16 mouse cellular contexts compared by ENCODE assay signal in genomic region chr5:112294696-112295095, GRCm38 (mm10). TPM values are rescaled to one million over a fixed set of nuclear protein-coding genes. Genes with fewer than 3 reads are reported as not detected.
DNase-seq lines count a peak whose midpoint lies in the region; ATAC-seq and TF ChIP-seq lines count a peak whose summit lies in the region.
"Had no signal": no experiment of that assay in that cellular context is flagged by ENCODE, and none has a peak within 500 bp of the region (broad histone marks: within the 10 kb centered on the region; RNA-seq: fewer than 3 reads in every experiment).

No protein-coding gene starts in this region.

- H3K9me3 ChIP-seq in kidney, embryonic 15.5 days (replicated peaks) = no peaks in the 10 kb centered on the region
- no peaks in the 10 kb centered on the region for H3K9me3 ChIP-seq in ES-E14 (ENCODE audit: control insufficient read depth, insufficient read depth, low read depth, low read length)
- no peaks in the 10 kb centered on the region for H3K9me3 ChIP-seq in liver, embryonic 11.5 days (ENCODE audit: control insufficient read depth, low read length)
- H3K9me3 ChIP-seq: embryonic facial prominence, embryonic 12.5 days; limb, embryonic 12.5 days had no signal

- no peak for ATAC-seq in kidney, embryonic 15.5 days (replicated peaks; ENCODE audit: low FRiP score)
- ATAC-seq in liver, embryonic 11.5 days (replicated peaks; ENCODE audit: low FRiP score) = no peak

- no peak overlapping the region for H3K9ac ChIP-seq in kidney, embryonic 15.5 days
- H3K9ac ChIP-seq in ES-E14 (ENCODE audit: insufficient read depth, low read depth, low read length, poor library complexity, severe bottlenecking) = peak overlapping the region; percentile 15; the same call in 1 of the 2 replicates
- H3K9ac ChIP-seq in liver, embryonic 11.5 days (ENCODE audit: low read depth, low read length) = peak overlapping the region; percentile 56; the same call in 1 of the 2 replicates
- H3K9ac ChIP-seq: embryonic facial prominence, embryonic 12.5 days; hindbrain, embryonic 14.5 days; limb, embryonic 12.5 days had no signal

- peak overlapping the region; percentile 41; the same call in 1 of the 2 replicates for H3K27ac ChIP-seq in kidney, embryonic 15.5 days
- H3K27ac ChIP-seq in kidney, adult 2 months (ENCODE audit: insufficient read depth, low read depth, low read length) = no peak overlapping the region
- 0 out of 2 replicates have a peak overlapping the region, but pooled peaks have one; percentile 41 for H3K27ac ChIP-seq in ES-E14 (ENCODE audit: insufficient read depth, low read depth, low read length, poor library complexity, severe bottlenecking)
- H3K27ac ChIP-seq in liver, embryonic 11.5 days (ENCODE audit: low read depth, low read length) = peak overlapping the region; percentile 22
- H3K27ac ChIP-seq: embryonic facial prominence, embryonic 12.5 days; hindbrain, embryonic 14.5 days; left cerebral cortex, adult 2 months; limb, embryonic 12.5 days had no signal

- in situ Hi-C loops in ES-E14 (cut with MboI; ENCODE audit: low sequenced_read_pairs in 2 of 2, unreplicated experiment in 2 of 2) = no loop called here

- no peak for TF ChIP-seq CTCF in kidney, adult 2 months (conservative IDR thresholded peaks at IDR 0.05; ENCODE audit: insufficient read depth, insufficient read length, low read depth, low read length)

- peaks cover 87% of the 10 kb centered on the region for H3K4me1 ChIP-seq in kidney, embryonic 15.5 days
- H3K4me1 ChIP-seq in kidney, adult 2 months (ENCODE audit: control insufficient read depth, insufficient read depth, low read length) = peaks cover 24% of the 10 kb centered on the region
- peaks cover 8 to 50% of the 10 kb centered on the region in 2 experiments for H3K4me1 ChIP-seq in ES-E14 (ENCODE audit: control insufficient read depth in 2 of 2, insufficient read depth in 2 of 2, low read length in 2 of 2, poor library complexity in 1 of 2)
- H3K4me1 ChIP-seq in liver, embryonic 11.5 days (replicated peaks; ENCODE audit: control insufficient read depth, insufficient read depth, low read length) = peaks cover 67% of the 10 kb centered on the region

- H3K4me2 ChIP-seq in kidney, embryonic 15.5 days = no peak overlapping the region
- H3K4me2 ChIP-seq in liver, embryonic 11.5 days = no peak overlapping the region; the same call in 1 of the 2 replicates
- H3K4me2 ChIP-seq: embryonic facial prominence, embryonic 12.5 days; hindbrain, embryonic 14.5 days; limb, embryonic 12.5 days had no signal

- no peaks in the 10 kb centered on the region for H3K27me3 ChIP-seq in kidney, embryonic 15.5 days
- no peaks in the 10 kb centered on the region for H3K27me3 ChIP-seq in kidney, adult 2 months (replicated peaks; ENCODE audit: control insufficient read depth, insufficient read depth, low read length)
- H3K27me3 ChIP-seq in liver, embryonic 11.5 days (replicated peaks; ENCODE audit: control insufficient read depth, insufficient read depth, low read length) = no peaks in the 10 kb centered on the region
- H3K27me3 ChIP-seq: embryonic facial prominence, embryonic 12.5 days; limb, embryonic 12.5 days had no signal

- peak; percentile 60 for DNase-seq in adrenal gland, postnatal 14 days
- no peak for DNase-seq in adrenal gland, adult 18-20 months (ENCODE audit: low spot score in 2 of 2)
- no peak for DNase-seq in kidney, adult 2 months
- DNase-seq in ES-E14 (ENCODE audit: low read depth, low spot score) = no peak
- no peak for DNase-seq in liver, embryonic 11.5 days (ENCODE audit: low spot score)
- no peak for DNase-seq in cerebellum, adult 9-11 months
- DNase-seq in thymus, postnatal 10 days (ENCODE audit: low spot score in 2 of 2) = no peak
- DNase-seq: kidney, adult 9 months; right cerebral cortex, postnatal 25 days; thymus, adult 18-20 months had no signal

- no peak overlapping the region for H3K4me3 ChIP-seq in kidney, embryonic 15.5 days (replicated peaks)
- H3K4me3 ChIP-seq in kidney, adult 2 months (ENCODE audit: insufficient read depth, low read depth, low read length) = no peak overlapping the region
- no peak overlapping the region for H3K4me3 ChIP-seq in ES-E14 (ENCODE audit: insufficient read depth in 1 of 2, low read depth in 1 of 2, low read length in 2 of 2, poor library complexity in 1 of 2, severe bottlenecking in 1 of 2)
- no peak overlapping the region for H3K4me3 ChIP-seq in liver, embryonic 11.5 days (ENCODE audit: low read depth, low read length)
- H3K4me3 ChIP-seq: embryonic facial prominence, embryonic 12.5 days; left cerebral cortex, adult 2 months; limb, embryonic 12.5 days had no signal

- WGBS in kidney, embryonic 15.5 days = 65% methylated on average over 4 of the region's 4 CpGs
- 72% methylated on average over 4 of the region's 4 CpGs for WGBS in kidney, adult 2 months
- WGBS in liver, embryonic 11.5 days = 69% methylated on average over 4 of the region's 4 CpGs

- TF ChIP-seq POLR2A in kidney, adult 2 months (IDR thresholded peaks at IDR 0.05; ENCODE audit: low read depth, low read length) = no peak

- H3K36me3 ChIP-seq in kidney, embryonic 15.5 days = no peaks in the 10 kb centered on the region
- no peaks in the 10 kb centered on the region for H3K36me3 ChIP-seq in kidney, adult 2 months (ENCODE audit: control insufficient read depth, insufficient read depth, low read length)
- H3K36me3 ChIP-seq in ES-E14 (ENCODE audit: control insufficient read depth, insufficient read depth, low read length, poor library complexity, severe bottlenecking) = 0 out of 2 replicates have a peak, but pooled peaks cover 2% of the 10 kb centered on the region
- 0 out of 2 replicates have a peak, but pooled peaks cover 2% of the 10 kb centered on the region for H3K36me3 ChIP-seq in liver, embryonic 11.5 days (ENCODE audit: control insufficient read depth, insufficient read depth, low read length)
- H3K36me3 ChIP-seq: embryonic facial prominence, embryonic 12.5 days; limb, embryonic 12.5 days had no signal

TF ChIP-seq in ES-E14, 5 proteins besides CTCF, POLR2A, EP300 and RAD21:
- no peak for TF ChIP-seq MAFK (IDR thresholded peaks at IDR 0.05; ENCODE audit: insufficient read depth, low read depth, low read length)
- TF ChIP-seq HCFC1 (IDR thresholded peaks at IDR 0.05; ENCODE audit: borderline replicate concordance, insufficient read depth, low read length) = no peak
- no peak for TF ChIP-seq CHD2 (IDR thresholded peaks at IDR 0.05; ENCODE audit: low read depth, low read length)
- TF ChIP-seq ZC3H11A (IDR thresholded peaks at IDR 0.05; ENCODE audit: borderline replicate concordance, low read depth, low read length) = no peak
- no peak for TF ChIP-seq ZNF384 (IDR thresholded peaks at IDR 0.05; ENCODE audit: low read depth, low read length)

RNA-seq across cellular contexts. Expression of gene Tpst2, which starts 18.2 kb away (rescaled TPM):
- 161 and 186 TPM in 2 replicates for total RNA-seq in adrenal gland, postnatal 14 days (2021)
- total RNA-seq in adrenal gland, adult 18-20 months (2021) = 100 to 1,000 TPM; 208 to 233 TPM
- polyA plus RNA-seq in kidney, embryonic 15.5 days (2015; fragmentation: Nextera tagmentation; extraction: Ambion mirVana) = 53.4 and 60.0 TPM in 2 replicates
- 37.6 and 42.0 TPM in 2 replicates for polyA plus RNA-seq in kidney, adult 2 months (2012; rRNA removed)
- total RNA-seq in ES-E14 (2012; rRNA removed) = 82.7 and 103 TPM in 2 replicates
- 66.0 and 66.7 TPM in 2 replicates for polyA plus RNA-seq in liver, embryonic 11.5 days (2014; fragmentation: Nextera tagmentation; extraction: Ambion mirVana)

RNA-seq across cellular contexts. Expression of gene Tfip11, which starts 31.5 kb away (rescaled TPM):
- total RNA-seq in adrenal gland, postnatal 14 days (2021) = 33.0 and 35.2 TPM in 2 replicates
- 10 to 100 TPM; 38.6 to 41.8 TPM for total RNA-seq in adrenal gland, adult 18-20 months (2021)
- 30.5 and 33.8 TPM in 2 replicates for polyA plus RNA-seq in kidney, embryonic 15.5 days (2015; fragmentation: Nextera tagmentation; extraction: Ambion mirVana)
- polyA plus RNA-seq in kidney, adult 2 months (2012; rRNA removed) = 26.7 and 29.1 TPM in 2 replicates
- 38.1 and 38.9 TPM in 2 replicates for total RNA-seq in ES-E14 (2012; rRNA removed)
- polyA plus RNA-seq in liver, embryonic 11.5 days (2014; fragmentation: Nextera tagmentation; extraction: Ambion mirVana) = 24.5 and 30.5 TPM in 2 replicates

RNA-seq across cellular contexts. Expression of gene Crybb1, which starts 39.1 kb away (rescaled TPM):
- total RNA-seq in adrenal gland, postnatal 14 days (2021) = 1.8 and 1.9 TPM in 2 replicates
- 1 to 10 TPM; 3.2 to 3.3 TPM for total RNA-seq in adrenal gland, adult 18-20 months (2021)
- polyA plus RNA-seq in kidney, embryonic 15.5 days (2015; fragmentation: Nextera tagmentation; extraction: Ambion mirVana) = 2.1 and 2.4 TPM in 2 replicates
- polyA plus RNA-seq in kidney, adult 2 months (2012; rRNA removed) = 0.14 TPM in 1 of 2 replicates, not detected in the other
- total RNA-seq in ES-E14 (2012; rRNA removed) = not detected in 2 replicates
- 0.31 and 0.45 TPM in 2 replicates for polyA plus RNA-seq in liver, embryonic 11.5 days (2014; fragmentation: Nextera tagmentation; extraction: Ambion mirVana)
- total RNA-seq: megakaryocyte-erythroid progenitor cell, adult 5-6 weeks had no signal

RNA-seq across cellular contexts. Expression of gene Cryba4, which starts 42.4 kb away (rescaled TPM):
- 16.2 and 28.2 TPM in 2 replicates for total RNA-seq in adrenal gland, postnatal 14 days (2021)
- total RNA-seq in adrenal gland, adult 18-20 months (2021) = 100 to 1,000 TPM in 1 of 2 experiments, 10 to 100 TPM in 1; 95.8 to 126 TPM
- 0.99 and 1.1 TPM in 2 replicates for polyA plus RNA-seq in kidney, embryonic 15.5 days (2015; fragmentation: Nextera tagmentation; extraction: Ambion mirVana)
- polyA plus RNA-seq in kidney, adult 2 months (2012; rRNA removed) = 0.35 TPM in 1 of 2 replicates, not detected in the other
- total RNA-seq in ES-E14 (2012; rRNA removed) = 0.31 and 0.69 TPM in 2 replicates
- polyA plus RNA-seq in liver, embryonic 11.5 days (2014; fragmentation: Nextera tagmentation; extraction: Ambion mirVana) = 0.84 and 1.3 TPM in 2 replicates
- total RNA-seq: megakaryocyte-erythroid progenitor cell, adult 5-6 weeks had no signal

RNA-seq across cellular contexts. Expression of gene Srrd, which starts 48.1 kb away (rescaled TPM):
- total RNA-seq in adrenal gland, postnatal 14 days (2021) = 23.7 and 41.2 TPM in 2 replicates
- 10 to 100 TPM; 60.5 to 65.1 TPM for total RNA-seq in adrenal gland, adult 18-20 months (2021)
- 38.5 and 44.8 TPM in 2 replicates for polyA plus RNA-seq in kidney, embryonic 15.5 days (2015; fragmentation: Nextera tagmentation; extraction: Ambion mirVana)
- polyA plus RNA-seq in kidney, adult 2 months (2012; rRNA removed) = 31.2 and 39.3 TPM in 2 replicates
- total RNA-seq in ES-E14 (2012; rRNA removed) = 25.8 and 32.0 TPM in 2 replicates
- polyA plus RNA-seq in liver, embryonic 11.5 days (2014; fragmentation: Nextera tagmentation; extraction: Ambion mirVana) = 35.3 and 36.5 TPM in 2 replicates
